Mouse (Mus musculus): ENCODE data around the gene Irf9.

DNA sequence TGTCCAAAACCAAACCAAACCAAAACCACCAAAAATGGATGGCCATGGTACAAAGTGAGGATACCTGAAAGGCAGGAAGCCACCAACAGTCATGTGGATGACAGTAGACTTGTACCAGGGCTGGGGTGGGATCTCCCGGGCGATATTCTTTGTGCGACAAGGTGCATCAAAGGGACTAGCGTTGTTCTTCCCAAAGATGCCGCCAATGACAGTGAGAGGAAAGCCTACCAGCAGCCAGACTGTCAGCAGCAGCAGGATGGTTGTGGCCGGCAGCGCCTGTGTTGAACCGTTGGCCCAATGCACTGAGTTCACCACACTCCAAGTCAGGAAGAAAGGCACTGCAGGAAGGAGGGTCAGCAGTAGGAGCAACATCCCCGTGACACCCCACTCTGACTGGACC is 34.4 kb downstream of the Irf9 start, which contains the start of gene Gm49378:
- no peak for TF ChIP-seq CTCF (IDR thresholded peaks at IDR 0.05; ENCODE audit: low read depth, low read length)
- TF ChIP-seq POLR2A (IDR thresholded peaks at IDR 0.05; ENCODE audit: insufficient read depth, low read length) = no peak
- TF ChIP-seq EP300 (IDR thresholded peaks at IDR 0.05; ENCODE audit: insufficient read depth, low read depth, low read length) = no peak

Measured in ES-Bruce4 (cell line).